Mouse (Mus musculus): ENCODE data around the gene Gfpt1.

- TF ChIP-seq POLR2A (IDR thresholded peaks at IDR 0.05; ENCODE audit: insufficient read length, low read depth): no peak
- no peak for TF ChIP-seq TCF12 (IDR thresholded peaks at IDR 0.05; ENCODE audit: insufficient read depth, poor library complexity, severe bottlenecking)
- TF ChIP-seq POLR2AphosphoS2 (IDR thresholded peaks at IDR 0.05; ENCODE audit: insufficient read length, low read depth): no peak
- no peak for TF ChIP-seq MYOG (IDR thresholded peaks at IDR 0.05; ENCODE audit: control insufficient read depth in 1 of 3, insufficient read depth in 1 of 3, insufficient read length in 2 of 3, low read depth in 2 of 3)
- TF ChIP-seq MYOD1 (IDR thresholded peaks at IDR 0.05; ENCODE audit: control insufficient read depth in 1 of 3, insufficient read length in 2 of 3, low read depth in 2 of 3): no peak
- no peak for TF ChIP-seq MAX (IDR thresholded peaks at IDR 0.05; ENCODE audit: low read depth)
- TF ChIP-seq E2F4 (IDR thresholded peaks at IDR 0.05; ENCODE audit: insufficient read depth): no peak
- TF ChIP-seq USF1 (IDR thresholded peaks at IDR 0.05; ENCODE audit: low read depth): no peak
- TF ChIP-seq TCF3 (IDR thresholded peaks at IDR 0.05; ENCODE audit: insufficient read length, low read depth): no peak
- TF ChIP-seq CEBPB (IDR thresholded peaks at IDR 0.05; ENCODE audit: insufficient read depth, poor library complexity, severe bottlenecking): no peak
- no peak for TF ChIP-seq SRF (IDR thresholded peaks at IDR 0.05; ENCODE audit: control insufficient read depth, insufficient read length, low read depth)
- TF ChIP-seq REST (IDR thresholded peaks at IDR 0.05; ENCODE audit: insufficient read depth, insufficient read length): no peak
These were observed 45.7 kb downstream of the Gfpt1 start for GRCm38 (mm10) chr6:87088356-87088755.

Measured in myocyte (in vitro differentiated cells).